Mouse (Mus musculus): ENCODE measurements at regions not wholly inside any gene's neighbourhood (a gene's known extent, or its start where the extent isn't known, plus 50 kb on each side); places are given as distances from the start of the nearest gene placed in this dataset.

DNA sequence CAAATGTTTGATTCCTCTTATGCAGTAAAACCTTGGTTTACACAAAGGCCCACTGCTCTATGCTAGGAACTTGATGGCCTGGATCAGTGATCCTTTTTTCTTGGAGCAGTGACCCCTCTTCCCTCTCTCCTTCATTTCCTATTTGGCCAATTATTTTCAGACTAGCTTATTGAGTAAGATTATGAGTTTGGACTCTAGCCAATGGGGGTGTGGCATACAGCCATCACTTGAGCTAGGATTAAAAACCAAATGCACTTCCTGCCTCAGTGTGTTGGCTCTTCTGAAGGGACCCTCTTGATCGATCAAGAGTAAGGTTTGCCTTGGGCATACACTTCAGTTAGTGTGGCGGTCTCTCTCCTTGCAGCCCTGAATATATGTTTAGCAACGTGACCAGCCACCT is 1172.6 kb upstream of the Gulo start:
- DNase-seq (ENCODE audit: low spot score): no peak
- H3K9me3 ChIP-seq: no peaks in the 10 kb centered on the region
- peaks cover 8% of the 10 kb centered on the region for H3K4me1 ChIP-seq (replicated peaks)
- 71% methylated on average over 3 of the region's 3 CpGs for whole genome bisulfite sequencing
- H3K36me3 ChIP-seq: no peaks in the 10 kb centered on the region
- no peak overlapping the region for H3K4me3 ChIP-seq
- H3K27ac ChIP-seq: no peak overlapping the region
- H3K27me3 ChIP-seq (ENCODE audit: insufficient read depth, poor library complexity, severe bottlenecking): no peaks in the 10 kb centered on the region

DNA sequence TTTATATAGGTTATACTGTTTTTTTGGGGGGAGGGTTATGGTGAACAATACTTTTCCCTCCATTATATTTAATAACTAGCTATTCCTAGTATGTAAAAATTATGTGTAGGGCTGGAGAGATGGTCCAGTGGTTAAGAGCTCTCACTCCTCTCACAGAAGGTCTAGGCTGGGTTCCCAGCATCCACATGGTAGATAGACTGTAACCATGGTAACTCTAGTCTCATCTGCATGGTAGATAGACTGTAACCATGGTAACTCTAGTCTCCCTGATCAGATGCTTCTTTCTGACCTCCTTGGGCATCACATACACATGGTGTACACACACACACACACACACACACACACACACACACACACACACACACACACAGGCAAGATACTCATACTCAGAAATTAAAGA is 1170.5 kb upstream of the Gulo start:
- no peaks in the 10 kb centered on the region for H3K9me3 ChIP-seq
- peaks cover 8% of the 10 kb centered on the region for H3K4me1 ChIP-seq (replicated peaks)
- H3K36me3 ChIP-seq: no peaks in the 10 kb centered on the region
- no peak for DNase-seq (ENCODE audit: low spot score)
- H3K27me3 ChIP-seq (ENCODE audit: insufficient read depth, poor library complexity, severe bottlenecking): no peaks in the 10 kb centered on the region
- no peak overlapping the region for H3K4me3 ChIP-seq
- no peak overlapping the region for H3K27ac ChIP-seq

DNA sequence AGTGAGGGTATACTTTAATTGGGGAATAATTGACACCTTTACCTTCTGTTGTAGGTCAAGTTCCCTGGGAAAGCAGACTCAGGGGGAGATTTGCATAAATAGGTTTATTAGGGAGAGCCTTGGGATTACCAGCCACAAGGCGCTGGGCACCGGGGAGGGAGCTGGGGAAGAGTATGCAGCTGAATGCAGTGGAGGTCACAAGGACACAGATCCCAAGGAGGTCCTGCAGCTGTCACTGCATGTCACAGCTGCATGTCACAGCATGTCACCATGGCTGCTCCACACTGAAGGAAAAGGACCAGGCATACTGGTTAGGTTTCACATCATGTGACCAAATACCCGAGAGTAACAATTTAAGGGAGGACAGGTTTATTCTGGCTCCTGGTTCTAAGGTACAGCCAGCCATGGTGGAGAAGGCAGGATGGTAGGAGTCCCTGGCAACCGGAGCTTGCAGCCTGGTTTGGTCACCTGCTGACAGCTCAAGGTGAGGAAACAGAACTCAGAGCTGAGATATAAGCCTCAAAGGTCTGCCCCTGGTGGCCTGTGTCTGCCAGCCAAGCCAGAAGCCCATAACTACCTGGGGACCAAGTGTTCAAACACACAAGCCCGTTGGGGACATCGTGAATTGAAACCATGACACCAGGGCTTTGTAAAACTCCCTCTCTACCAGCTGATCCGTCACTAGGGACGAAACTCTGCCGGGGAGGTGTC is 1169.5 kb upstream of the Gulo start:
- Histone ChIP-seq H3K27ac (no peak overlapping the region), H3K4me1 (replicated peaks) (peaks cover 3% of the 10 kb centered on the region; the same call in 1 of the 2 replicates), H3K27me3 (ENCODE audit: insufficient read depth, poor library complexity, severe bottlenecking) (no peaks in the 10 kb centered on the region), H3K9me3 (no peaks in the 10 kb centered on the region), H3K36me3 (no peaks in the 10 kb centered on the region), H3K4me3 (no peak overlapping the region)
- no peak for DNase-seq (ENCODE audit: low spot score)
- 51% methylated on average over 9 of the region's 9 CpGs for WGBS

DNA sequence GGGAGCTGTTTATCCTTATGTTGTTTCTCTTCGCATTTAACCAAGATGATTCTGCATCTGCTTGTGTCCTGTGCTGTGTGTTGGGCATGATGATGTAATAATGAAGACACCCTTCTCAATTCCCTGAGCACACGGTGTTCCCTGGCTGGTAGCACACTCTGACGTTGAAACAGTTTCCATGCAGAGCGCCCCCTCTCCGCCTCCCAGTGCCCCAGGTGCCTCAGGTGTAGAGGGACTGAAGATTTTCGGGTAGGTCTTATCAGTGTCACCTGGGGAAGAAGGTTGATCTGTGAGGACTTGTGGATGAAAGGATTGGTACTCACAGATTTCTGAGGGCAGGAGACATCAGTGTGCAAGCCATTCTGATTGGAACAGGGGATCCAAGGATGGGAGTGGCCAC is 1167.7 kb upstream of the Gulo start:
- no peaks in the 10 kb centered on the region for H3K27me3 ChIP-seq (ENCODE audit: insufficient read depth, poor library complexity, severe bottlenecking)
- H3K4me1 ChIP-seq (replicated peaks): peaks cover 3% of the 10 kb centered on the region; the same call in 1 of the 2 replicates
- H3K27ac ChIP-seq: no peak overlapping the region
- no peak overlapping the region for H3K4me3 ChIP-seq
- 74% methylated on average over 6 of the region's 6 CpGs for WGBS
- H3K9me3 ChIP-seq: no peaks in the 10 kb centered on the region
- DNase-seq (ENCODE audit: low spot score): no peak
- H3K36me3 ChIP-seq: no peaks in the 10 kb centered on the region

DNA sequence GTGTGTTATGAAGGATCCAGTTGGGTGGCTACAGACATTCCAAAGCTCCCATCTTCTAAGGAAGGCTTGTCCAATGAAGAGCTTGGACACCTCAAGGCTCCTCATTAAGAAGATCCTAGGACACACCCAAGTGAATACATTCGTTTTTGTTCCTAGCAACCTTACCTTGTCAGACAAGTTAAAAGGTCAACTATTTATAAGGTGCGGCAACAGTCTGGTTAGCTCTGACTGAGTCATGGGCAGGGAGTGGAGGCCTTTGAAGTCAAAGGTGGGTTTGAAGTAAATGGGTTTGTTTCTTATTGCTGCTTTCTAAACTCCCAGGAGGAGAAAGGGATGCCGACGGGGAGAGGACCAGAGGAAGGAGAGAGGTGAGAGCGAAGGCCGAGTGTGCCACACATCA is 1167.1 kb upstream of the Gulo start:
- no peaks in the 10 kb centered on the region for H3K36me3 ChIP-seq
- H3K9me3 ChIP-seq: no peaks in the 10 kb centered on the region
- WGBS: 82% methylated on average over 6 of the region's 6 CpGs
- H3K4me3 ChIP-seq: no peak overlapping the region
- no peak for DNase-seq (ENCODE audit: low spot score)
- no peak overlapping the region for H3K27ac ChIP-seq
- H3K4me1 ChIP-seq (replicated peaks): peaks cover 3% of the 10 kb centered on the region; the same call in 1 of the 2 replicates
- H3K27me3 ChIP-seq (ENCODE audit: insufficient read depth, poor library complexity, severe bottlenecking): no peaks in the 10 kb centered on the region

DNA sequence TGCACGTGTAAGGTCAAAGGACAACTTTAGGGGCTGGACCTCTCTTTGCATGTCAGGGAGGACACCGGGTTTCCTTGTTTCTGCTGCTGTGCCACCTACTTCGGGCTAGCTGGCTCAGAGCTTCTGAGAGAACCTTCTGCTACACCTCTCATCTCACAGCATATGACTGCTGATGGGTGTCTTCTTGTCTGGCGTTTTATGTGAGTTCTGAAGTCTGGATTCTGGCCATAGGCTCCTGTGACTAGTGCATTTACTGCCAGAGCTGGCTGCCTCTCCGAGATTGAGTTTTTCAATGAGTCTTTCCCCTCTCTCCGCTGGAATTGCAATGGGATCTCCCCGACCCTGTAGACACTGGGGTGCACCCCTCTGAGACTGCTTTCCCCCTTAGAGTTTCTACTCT is 1165.9 kb upstream of the Gulo start:
- no peak overlapping the region for H3K27ac ChIP-seq
- H3K9me3 ChIP-seq: no peaks in the 10 kb centered on the region
- no peak overlapping the region for H3K4me3 ChIP-seq
- 83% methylated on average over 7 of the region's 7 CpGs for WGBS
- H3K4me1 ChIP-seq (replicated peaks): peaks cover 3% of the 10 kb centered on the region; the same call in 1 of the 2 replicates
- DNase-seq (ENCODE audit: low spot score): no peak
- H3K36me3 ChIP-seq: no peaks in the 10 kb centered on the region
- H3K27me3 ChIP-seq (ENCODE audit: insufficient read depth, poor library complexity, severe bottlenecking): no peaks in the 10 kb centered on the region

DNA sequence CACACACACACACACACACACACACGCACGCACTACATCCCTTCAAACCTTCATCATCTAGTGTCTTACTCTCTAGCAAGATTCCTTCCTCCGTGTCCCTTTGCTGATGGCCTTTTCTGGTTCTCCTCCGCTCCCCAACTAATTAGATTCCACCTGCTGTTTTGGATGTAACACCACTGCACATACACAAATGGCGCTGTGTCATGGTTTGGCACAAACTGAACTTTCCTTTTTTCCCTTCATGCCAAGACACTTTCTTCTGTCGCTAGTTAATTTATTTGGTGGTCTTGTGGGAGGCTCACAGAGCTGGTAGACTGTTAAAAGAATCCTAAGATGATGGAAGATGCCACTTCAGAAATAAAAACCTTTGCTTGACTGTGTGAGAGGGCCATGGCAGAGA is 1161.8 kb upstream of the Gulo start:
- Histone ChIP-seq H3K9me3 (no peaks in the 10 kb centered on the region), H3K27me3 (ENCODE audit: insufficient read depth, poor library complexity, severe bottlenecking) (no peaks in the 10 kb centered on the region), H3K36me3 (no peaks in the 10 kb centered on the region), H3K4me1 (replicated peaks) (no peaks in the 10 kb centered on the region), H3K4me3 (no peak overlapping the region), H3K27ac (no peak overlapping the region)
- WGBS: 84% methylated on average over 6 of the region's 6 CpGs
- no peak for DNase-seq (ENCODE audit: low spot score)

DNA sequence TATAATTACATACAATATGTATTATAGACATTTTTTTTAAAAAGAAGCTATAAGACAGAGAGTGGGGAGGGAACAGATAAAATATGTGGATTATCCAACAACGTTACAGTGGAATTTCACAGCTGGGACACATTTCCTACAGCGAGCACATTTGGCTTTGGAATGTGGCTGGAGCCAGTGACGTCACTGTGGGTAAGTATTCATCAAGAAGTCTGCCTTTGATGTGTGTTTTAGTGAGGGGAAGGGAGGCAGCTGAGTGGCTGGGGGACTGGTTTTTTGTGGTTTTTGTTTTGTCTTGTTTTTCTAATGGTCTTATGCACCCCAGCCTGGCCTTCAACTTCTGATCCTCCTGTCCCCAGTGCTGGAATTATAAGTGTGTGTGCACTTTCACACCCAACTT is 1161.2 kb upstream of the Gulo start:
- Histone ChIP-seq H3K9me3 (no peaks in the 10 kb centered on the region), H3K27ac (no peak overlapping the region), H3K36me3 (no peaks in the 10 kb centered on the region), H3K27me3 (ENCODE audit: insufficient read depth, poor library complexity, severe bottlenecking) (no peaks in the 10 kb centered on the region), H3K4me1 (replicated peaks) (no peaks in the 10 kb centered on the region), H3K4me3 (no peak overlapping the region)
- no peak for DNase-seq (ENCODE audit: low spot score)
- 49% methylated on average over 3 of the region's 3 CpGs for WGBS

DNA sequence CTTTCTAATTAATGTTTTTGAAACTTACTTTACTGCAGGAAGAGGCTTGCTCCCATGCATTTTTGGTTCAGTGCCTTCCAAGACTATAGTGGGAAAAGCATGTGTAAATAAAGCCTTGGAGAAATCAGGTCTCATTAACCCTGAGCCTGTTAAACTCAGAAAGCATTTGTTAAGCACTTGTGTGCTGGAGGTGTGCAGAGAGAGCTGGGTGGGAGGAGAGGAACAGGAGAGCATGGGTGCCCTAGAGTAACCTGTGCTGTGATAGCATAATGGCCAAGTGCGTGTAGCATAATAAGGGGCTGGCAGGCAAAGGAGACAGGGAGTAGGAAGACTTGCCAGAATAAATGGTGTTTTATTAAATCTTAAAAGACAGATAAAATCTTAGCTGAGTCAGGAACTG is 1160.2 kb upstream of the Gulo start:
- H3K4me1 ChIP-seq (replicated peaks): no peaks in the 10 kb centered on the region
- H3K27ac ChIP-seq: no peak overlapping the region
- DNase-seq (ENCODE audit: low spot score): no peak
- no peaks in the 10 kb centered on the region for H3K9me3 ChIP-seq
- WGBS: 85% methylated on average over 1 of the region's 1 CpGs
- H3K4me3 ChIP-seq: no peak overlapping the region
- H3K36me3 ChIP-seq: no peaks in the 10 kb centered on the region
- H3K27me3 ChIP-seq (ENCODE audit: insufficient read depth, poor library complexity, severe bottlenecking): no peaks in the 10 kb centered on the region

DNA sequence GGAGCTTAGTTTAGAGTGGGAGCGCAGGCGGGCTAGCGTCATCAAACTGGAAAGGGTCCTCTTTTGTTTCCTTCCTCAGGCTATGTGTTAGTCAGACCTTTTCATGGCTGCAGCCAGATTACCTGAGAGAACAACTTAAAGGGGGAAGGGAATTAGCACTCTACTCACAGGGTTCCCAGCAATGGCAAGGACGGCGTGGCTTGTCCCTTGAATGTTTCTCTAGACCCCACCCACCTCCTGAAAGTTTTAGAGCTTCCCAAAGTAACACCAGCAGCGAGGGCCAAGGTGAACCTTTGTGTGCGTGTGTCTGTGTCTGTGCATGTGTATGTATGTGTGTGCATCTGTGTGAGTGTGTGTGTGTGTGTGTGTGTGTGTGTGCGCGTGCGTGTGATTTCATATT is 1151.0 kb upstream of the Gulo start:
- Histone ChIP-seq H3K9me3 (no peaks in the 10 kb centered on the region), H3K4me3 (no peak overlapping the region), H3K27ac (no peak overlapping the region), H3K4me1 (replicated peaks) (peaks cover 8% of the 10 kb centered on the region; the same call in 1 of the 2 replicates), H3K27me3 (ENCODE audit: insufficient read depth, poor library complexity, severe bottlenecking) (no peaks in the 10 kb centered on the region), H3K36me3 (no peaks in the 10 kb centered on the region)
- no peak for DNase-seq (ENCODE audit: low spot score)
- 91% methylated on average over 10 of the region's 10 CpGs for WGBS

DNA sequence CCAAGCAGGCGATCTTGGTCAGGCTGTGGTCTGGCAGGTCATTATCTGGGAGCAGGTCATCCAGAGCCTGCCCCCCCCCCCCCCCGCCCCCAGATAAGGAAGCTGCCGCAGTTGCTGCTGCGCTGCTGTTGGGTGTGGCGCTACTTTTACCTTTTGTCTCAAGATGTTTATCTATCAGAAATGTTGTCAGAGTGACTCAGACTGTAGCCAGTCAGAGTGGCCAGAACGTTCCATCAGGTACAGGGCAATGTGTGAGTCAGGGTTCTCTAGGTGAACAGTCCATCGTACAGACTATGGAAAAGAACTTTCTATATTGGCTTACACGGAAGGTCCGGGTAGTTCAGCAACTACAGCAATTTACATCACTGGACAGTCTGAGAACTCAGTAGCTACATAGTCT is 1149.9 kb upstream of the Gulo start:
- Histone ChIP-seq H3K27me3 (ENCODE audit: insufficient read depth, poor library complexity, severe bottlenecking) (no peaks in the 10 kb centered on the region), H3K27ac (no peak overlapping the region), H3K4me3 (no peak overlapping the region), H3K4me1 (replicated peaks) (peaks cover 8% of the 10 kb centered on the region; the same call in 1 of the 2 replicates), H3K36me3 (no peaks in the 10 kb centered on the region), H3K9me3 (no peaks in the 10 kb centered on the region)
- DNase-seq (ENCODE audit: low spot score): no peak
- 88% methylated on average over 9 of the region's 9 CpGs for WGBS

DNA sequence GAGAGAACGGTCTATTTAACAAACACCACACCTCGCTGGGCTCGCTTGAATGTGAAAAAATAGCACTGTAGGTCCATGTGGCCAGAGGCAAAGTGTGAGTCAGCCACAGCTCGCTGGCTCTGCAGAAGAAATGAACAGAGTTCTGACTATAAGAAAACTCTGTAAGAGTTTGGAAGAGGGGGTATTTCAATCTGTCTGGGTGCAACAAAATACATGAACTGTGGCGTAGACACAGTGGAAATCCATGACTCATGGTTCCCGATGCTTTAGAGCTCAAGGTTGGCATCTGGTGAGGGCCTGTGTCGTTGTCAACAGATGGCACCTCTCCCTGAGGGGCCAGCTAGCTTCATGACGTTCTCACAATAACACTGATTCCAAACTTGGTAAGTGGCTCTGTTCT is 1147.4 kb upstream of the Gulo start:
- H3K9me3 ChIP-seq: no peaks in the 10 kb centered on the region
- H3K4me3 ChIP-seq: no peak overlapping the region
- no peaks in the 10 kb centered on the region for H3K27me3 ChIP-seq (ENCODE audit: insufficient read depth, poor library complexity, severe bottlenecking)
- WGBS: 76% methylated on average over 8 of the region's 8 CpGs
- no peaks in the 10 kb centered on the region for H3K36me3 ChIP-seq
- peaks cover 13% of the 10 kb centered on the region for H3K4me1 ChIP-seq (replicated peaks)
- no peak for DNase-seq (ENCODE audit: low spot score)
- H3K27ac ChIP-seq: no peak overlapping the region

DNA sequence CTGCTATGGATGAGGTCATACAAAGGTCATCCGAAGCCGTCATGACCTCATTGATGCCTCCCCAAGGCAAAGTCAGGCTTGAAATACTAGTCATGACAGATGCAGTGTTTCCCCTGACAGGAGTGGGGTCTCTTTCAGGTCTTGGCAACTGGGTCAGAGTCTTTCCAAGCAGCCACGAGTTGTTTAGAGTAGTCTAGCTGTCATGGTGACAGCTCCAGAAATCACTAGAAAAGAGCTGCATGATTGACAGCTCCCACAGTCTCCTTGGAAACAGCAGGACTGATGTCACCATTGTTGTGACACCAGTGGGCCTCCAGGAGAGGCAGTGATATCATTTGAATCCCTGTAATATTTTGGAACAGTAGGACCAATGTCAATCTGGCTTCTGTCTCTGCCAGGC is 1144.6 kb upstream of the Gulo start:
- DNase-seq (ENCODE audit: low spot score): no peak
- Histone ChIP-seq H3K27me3 (ENCODE audit: insufficient read depth, poor library complexity, severe bottlenecking) (no peaks in the 10 kb centered on the region), H3K27ac (no peak overlapping the region), H3K36me3 (no peaks in the 10 kb centered on the region), H3K4me3 (no peak overlapping the region), H3K9me3 (no peaks in the 10 kb centered on the region), H3K4me1 (replicated peaks) (peaks cover 13% of the 10 kb centered on the region)
- WGBS: 57% methylated on average over 3 of the region's 3 CpGs

DNA sequence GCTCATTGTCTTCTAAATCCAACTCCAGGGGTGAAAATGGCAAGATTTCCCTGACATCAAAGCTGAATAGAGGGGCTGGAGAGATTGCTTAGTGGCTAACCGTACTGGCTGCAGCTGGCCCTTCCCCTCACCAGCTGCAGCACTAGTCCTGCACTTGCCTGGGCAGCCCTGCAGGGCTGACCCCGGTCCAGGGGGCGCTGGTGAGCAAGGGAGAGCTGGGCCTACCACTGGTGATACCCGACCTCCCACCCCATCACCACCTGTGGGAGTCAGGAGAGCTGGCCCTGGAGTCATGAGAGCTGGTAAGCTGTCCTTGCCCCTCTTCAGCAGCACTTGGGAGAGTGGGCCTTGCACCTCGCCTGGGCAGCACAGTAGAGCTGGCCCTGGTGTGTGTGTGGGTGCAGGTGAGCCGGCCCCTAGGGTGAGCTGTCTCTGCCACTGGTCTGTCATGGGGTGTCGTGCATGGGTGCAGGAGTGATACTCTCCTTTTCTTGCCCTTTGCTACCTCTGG is 1141.0 kb upstream of the Gulo start:
- H3K27ac ChIP-seq: no peak overlapping the region
- H3K4me1 ChIP-seq (replicated peaks): peaks cover 5% of the 10 kb centered on the region; the same call in 1 of the 2 replicates
- no peak for DNase-seq (ENCODE audit: low spot score)
- no peaks in the 10 kb centered on the region for H3K36me3 ChIP-seq
- no peak overlapping the region for H3K4me3 ChIP-seq
- H3K27me3 ChIP-seq (ENCODE audit: insufficient read depth, poor library complexity, severe bottlenecking): no peaks in the 10 kb centered on the region
- H3K9me3 ChIP-seq: no peaks in the 10 kb centered on the region
- WGBS: 56% methylated on average over 7 of the region's 7 CpGs

All from hindbrain, embryonic 10.5 days (tissue).